Mouse (Mus musculus) NIH3T3 (cell line): Measurements from ENCODE around the gene Fev.

ENCODE experiments used
- DNase-seq: peaks from one replicate; pipeline ENCODE4 v3.0.0-alpha.2; 2012; ENCODE audit warnings: low read depth

Fev gene

DNA sequence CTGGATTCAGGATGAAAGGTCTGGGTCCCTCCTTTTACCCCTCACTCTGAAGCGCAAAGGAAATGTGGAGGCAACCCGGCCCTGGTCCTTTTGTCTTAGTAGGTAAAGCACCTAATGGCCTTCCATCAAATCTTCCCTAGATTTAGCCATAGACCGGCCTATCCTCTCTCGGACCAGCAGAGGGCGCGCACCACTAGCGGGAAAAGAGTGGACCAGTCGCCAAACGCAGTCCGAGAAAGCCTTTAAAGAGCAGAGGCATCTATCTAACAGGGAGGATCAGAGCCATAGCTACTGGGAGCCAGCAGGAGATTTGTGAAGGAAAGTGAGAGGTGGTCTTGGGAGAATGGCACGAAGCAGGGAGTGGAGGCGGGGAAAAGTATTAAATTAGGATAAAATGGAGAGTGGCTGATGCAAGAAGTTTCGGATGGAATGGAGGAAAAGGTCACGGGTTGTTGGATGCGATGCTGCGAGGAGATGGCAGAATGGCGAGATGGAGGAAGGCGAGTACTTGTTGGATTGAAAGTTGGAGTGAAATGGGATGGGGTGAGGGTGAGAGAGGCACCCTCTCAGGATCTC, 4.3 kb downstream of the Fev start:
- DNase-seq = peak; percentile 88

DNA sequence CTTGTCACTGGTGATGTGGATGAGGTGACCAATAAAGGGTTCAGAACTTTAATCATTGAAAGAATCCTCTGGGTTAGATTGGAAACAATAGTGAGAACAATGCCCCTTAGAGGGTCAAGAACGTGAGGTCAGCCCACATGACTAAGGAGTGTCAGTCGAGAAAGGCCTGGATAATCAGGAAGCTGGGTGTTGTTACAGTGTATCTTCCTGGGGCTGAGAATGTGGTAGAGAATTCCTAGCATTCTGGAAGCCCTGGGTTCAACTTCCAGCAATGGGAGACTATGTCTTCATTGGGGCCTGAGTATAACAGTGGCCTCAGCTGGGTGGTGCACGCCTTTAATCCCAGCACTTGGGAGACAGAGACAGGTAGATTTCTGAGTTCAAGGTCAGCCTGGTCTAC, 8.0 kb downstream of the Fev start:
- DNase-seq = no peak

DNA sequence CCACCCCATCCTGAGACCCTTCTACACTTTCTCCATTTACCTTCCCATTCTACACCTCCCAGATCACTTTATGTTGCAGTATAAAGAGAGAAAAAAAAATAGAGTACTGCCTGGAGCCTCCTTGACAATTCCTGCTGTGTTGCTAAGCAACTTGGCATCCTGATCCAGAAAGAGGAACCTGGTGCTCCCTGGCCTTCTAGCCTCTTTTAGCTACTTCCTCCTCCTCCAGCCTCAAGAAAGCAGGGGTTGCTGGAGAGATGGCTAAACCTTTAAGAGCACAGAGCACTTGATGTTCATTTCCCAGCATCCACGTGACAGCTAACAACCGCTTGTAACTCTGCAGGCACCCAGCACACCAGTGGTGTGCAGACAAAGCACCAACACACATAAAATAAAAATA, 13.0 kb downstream of the Fev start:
- DNase-seq = no peak

- DNase-seq = no peak
These were observed 23.4 kb downstream of the Fev start for GRCm38 (mm10) chr1:74861783-74862182.

GRCm38 (mm10) chr1:74859223-74859984, 25.8 kb downstream of the Fev start:
- DNase-seq = no peak

- no peak for DNase-seq
These were observed 26.4 kb downstream of the Fev start for GRCm38 (mm10) chr1:74858805-74859204.

DNA sequence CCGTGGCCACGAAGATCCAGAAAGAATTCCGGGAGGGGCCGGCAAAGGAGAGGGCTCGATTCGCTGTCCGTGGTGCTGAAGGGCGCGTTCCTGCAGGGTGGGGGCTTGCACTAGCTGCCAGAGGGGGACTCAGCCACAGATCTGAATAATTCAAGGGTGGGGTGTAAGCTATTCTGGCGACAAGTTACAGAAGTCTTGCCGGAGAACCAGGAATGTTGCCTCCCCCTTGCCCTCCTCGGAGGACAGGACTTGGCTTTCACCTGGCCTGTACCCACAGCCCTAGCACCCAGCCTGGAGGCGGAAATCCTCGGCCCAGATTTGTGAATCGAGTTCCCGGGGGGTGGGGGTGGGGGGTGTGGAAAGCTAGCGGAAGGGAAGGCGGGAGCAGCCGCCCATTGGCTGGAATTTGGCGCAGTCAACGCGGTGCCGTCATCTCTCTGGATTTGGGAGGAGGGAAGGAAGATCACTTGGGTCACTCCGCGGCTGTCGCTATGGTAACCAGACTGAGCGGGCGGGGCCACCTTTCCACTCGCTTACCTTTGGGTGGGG, 27.0 kb downstream of the Fev start:
- peak; percentile 70 for DNase-seq

DNA sequence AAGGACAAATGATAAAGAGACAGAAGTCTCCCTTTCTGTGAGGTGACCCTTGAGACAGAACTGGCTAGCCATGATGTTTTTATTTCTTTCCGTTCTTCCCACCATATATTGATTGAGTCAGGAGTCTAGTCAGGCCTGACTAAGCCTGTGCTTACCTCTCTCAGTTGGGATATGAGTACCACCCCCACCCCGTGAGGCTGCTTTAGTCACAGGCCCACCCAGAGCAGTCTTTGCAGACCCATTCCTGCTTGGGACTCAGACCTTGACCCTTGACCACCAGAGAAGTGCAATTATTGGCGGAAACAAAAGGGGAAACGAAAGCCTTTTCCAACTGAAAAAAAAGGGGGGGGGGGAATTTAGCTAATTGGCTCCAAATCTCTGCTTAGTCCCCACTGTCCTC, 27.5 kb downstream of the Fev start:
- no peak for DNase-seq

DNA sequence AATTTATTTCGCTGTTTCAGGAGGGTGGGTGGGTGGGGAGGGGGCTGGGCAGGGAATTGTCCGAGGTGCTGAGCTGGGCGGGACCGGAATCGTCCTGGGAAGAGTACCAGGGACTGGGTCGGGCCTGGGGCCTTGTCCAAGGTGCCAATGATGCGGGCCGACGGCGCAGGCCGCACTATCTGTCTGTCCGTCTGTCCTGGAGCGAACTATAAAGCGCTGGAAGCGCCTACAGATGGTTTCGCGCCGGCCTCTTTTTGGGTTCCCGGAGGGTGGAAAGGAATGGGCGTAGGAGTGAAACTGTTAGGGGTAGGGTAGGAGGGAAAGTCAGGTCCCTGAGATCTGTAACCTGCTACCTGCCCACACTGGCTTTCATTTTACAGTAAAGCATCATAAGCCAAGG, 28.0 kb downstream of the Fev start:
- no peak for DNase-seq

- no peak for DNase-seq
These were observed 28.4 kb downstream of the Fev start for GRCm38 (mm10) chr1:74856791-74857190.

DNA sequence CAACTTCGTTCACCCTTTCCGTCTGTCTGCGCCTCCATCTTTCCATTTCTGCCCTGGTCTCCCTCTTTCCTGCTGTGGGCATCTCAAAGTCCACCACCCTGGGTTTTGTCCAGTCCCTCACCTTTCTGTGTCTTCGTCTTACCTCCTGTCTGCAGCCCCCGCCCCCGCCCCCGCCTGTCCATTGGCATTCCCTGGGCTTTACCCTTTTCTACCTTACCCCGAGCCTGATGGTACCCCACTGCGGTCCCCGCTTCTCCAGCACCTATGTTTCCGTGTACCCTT, 28.8 kb downstream of the Fev start:
- no peak for DNase-seq

- DNase-seq = no peak
These were observed 29.4 kb downstream of the Fev start for GRCm38 (mm10) chr1:74855651-74856438.

DNA sequence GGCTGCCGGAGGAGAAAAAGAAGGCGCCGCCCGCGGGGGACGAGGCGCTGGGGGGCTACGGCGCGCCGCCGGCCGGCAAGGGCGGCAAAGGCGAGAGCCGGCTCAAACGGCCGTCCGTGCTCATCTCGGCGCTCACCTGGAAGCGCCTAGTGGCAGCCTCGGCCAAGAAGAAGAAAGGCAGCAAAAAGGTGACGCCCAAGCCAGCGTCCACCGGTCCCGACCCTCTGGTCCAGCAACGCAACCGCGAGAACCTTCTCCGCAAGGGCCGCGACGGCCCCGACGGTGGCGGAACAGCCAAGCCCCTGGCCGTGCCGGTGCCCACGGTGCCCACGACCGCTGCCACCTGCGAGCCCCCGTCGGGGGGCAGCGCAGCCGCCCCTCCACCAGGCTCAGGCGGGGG, 30.1 kb downstream of the Fev start:
- no peak for DNase-seq

- DNase-seq = no peak
These were observed 30.7 kb downstream of the Fev start, which contains the start of gene Cdk5r2 for GRCm38 (mm10) chr1:74854306-74855056. TSS of gene Cdk5r2 (plus strand) at chr1:74854934.

- no peak for DNase-seq
These were observed 34.0 kb downstream of the Fev start for GRCm38 (mm10) chr1:74851001-74851775.

DNA sequence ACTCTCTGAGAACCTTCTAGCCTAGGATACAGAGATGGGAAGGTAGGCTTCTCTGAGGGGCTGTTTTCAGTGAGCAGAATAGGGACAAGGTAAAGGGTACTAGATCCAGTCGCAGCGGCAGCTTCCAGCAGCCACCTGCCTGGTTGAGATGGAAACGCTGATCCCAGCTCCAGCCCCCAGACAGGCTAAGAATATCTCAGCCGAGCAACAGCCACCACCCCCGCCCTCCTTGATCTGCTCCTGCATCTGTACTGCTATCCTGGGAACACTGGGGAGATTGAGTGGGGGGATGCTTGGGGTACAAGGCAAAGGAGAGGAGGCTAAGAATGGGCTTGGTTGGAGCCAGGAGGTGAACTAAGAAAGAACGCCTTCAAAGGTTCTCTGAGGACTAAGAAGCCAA, 35.0 kb downstream of the Fev start:
- DNase-seq = no peak

- DNase-seq = no peak
These were observed 36.3 kb downstream of the Fev start for GRCm38 (mm10) chr1:74848946-74849345.

DNA sequence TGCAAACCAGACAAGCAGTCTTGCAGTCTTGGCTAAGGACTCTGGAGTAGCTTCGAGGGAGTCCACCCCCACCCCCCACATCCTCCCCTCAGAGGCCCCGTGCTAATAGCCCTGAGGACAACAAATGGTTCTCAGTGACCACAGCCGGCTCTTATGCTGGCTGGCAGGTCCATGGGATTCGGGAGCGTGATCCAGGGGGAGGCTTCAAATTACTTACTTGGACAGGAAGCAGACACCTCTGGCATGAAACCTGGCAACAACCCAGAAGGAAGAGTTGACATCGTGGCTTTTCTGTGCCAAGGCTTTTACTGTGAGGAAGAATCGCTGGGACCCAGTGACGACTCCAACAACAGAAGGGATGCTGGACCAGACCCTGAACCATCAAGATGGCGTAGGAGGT, 38.9 kb downstream of the Fev start:
- no peak for DNase-seq

GRCm38 (mm10) chr1:74843090-74843489, 42.1 kb downstream of the Fev start:
- no peak for DNase-seq

DNA sequence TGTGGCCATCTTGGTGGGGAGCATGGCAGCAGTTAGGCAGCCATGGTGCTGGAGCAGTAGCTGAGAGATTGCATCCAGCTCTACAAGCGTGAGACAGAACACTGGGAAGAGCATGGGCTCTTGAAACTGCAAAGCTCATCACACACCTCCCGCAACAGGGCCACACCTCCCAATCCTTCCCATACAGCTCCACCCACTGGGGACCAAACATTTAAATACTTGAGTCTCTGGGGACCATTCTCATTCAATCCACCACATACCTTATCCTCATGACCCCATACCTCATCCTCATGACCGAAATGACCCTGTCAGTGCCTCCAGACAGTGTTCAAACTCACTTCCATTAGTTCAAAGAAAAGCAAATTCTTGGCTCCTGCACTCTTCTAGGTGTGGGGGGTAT, 52.0 kb downstream of the Fev start:
- no peak for DNase-seq
